Mouse (Mus musculus) lung, postnatal 4 days (tissue): ENCODE measurements around the gene Sv2a.

Source experiments
- DNase-seq, 2 experiments: peaks; one replicate each; pipeline ENCODE4 v3.0.0; 2021

Gene Sv2a

DNA sequence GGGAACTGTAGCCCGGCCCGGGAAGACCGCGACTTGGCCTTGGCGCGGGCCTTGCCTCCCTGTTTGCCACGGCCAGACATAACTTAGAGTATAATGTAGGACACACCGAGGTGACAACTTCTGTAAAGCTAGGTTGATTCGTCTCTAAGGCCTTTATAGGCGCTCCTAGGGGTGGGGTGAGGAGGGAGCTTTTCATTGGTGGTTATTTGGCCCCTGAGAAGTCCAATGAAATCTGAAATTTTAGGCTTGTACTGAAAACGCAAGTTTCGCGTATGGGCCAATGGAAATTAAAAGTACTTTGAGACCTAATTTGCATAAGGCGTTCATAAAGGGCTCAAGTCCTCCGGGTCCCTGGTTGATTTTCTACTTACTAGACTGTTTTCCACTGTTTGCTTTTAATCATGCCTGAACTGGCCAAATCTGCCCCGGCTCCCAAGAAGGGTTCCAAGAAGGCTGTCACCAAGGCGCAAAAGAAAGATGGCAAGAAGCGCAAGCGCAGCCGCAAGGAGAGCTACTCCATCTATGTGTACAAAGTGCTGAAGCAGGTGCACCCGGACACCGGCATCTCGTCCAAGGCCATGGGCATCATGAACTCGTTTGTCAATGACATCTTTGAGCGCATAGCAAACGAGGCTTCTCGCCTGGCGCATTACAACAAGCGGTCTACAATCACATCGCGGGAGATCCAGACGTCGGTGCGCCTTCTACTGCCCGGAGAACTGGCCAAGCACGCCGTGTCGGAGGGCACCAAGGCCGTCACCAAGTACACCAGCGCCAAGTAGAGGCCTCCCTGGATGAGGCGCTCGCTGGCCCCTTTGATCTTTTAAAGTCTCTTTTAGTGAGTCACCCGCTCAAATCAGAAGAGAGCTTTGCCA is 40.1 kb downstream of the Sv2a start, which contains the start of the genes Hist2h2ac and Hist2h2be:
Hist2h2ac (minus strand) TSS at position 116 of the 875 bp plus-strand sequence.
Hist2h2be (plus strand) TSS at position 355 of the 875 bp plus-strand sequence.
- DNase-seq, result peak; percentile 73 to 87

DNA sequence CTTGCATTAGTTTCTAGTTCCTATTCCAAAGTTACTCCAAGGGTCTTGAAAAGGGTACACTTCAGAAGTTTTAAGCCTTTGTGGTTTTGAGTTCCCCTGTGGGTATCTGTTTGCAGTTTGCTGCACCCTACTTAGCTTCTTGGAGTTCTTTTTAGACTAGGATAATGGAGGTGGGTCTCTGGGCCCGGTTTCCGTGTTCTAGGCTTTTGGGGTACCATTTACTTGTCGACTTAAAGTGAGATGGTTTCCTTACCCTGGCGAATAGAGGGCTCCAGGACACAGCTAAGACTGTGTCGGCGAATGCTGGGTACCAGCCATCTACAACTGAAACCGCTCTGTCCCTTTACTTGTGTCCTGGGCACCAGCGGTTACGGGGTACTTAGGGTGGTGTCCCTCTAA is 40.7 kb downstream of the Sv2a start:
- DNase-seq, result no peak

DNA sequence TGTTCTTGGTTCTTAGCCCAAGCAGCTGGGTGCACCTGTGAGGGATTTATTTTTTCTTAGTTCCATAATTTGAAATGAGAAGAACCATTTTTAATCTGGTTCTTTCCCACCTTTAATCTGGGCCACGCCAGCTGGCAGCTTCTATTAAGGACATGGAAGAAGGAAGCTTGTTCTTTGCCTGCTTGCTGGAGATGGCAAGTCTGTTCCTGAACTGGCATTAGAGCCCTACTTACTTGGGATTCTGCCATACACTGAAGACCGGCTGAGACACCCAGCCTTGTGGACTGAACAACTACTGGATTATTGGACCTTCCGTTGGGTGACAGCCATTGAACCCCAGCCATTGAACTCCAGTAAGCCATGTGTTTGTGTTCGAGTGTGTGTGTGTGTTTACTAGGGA is 41.8 kb downstream of the Sv2a start:
- no peak for DNase-seq

GRCm38 (mm10) chr3:96225421-96225820 is 44.5 kb downstream of the Sv2a start:
- no peak for DNase-seq

- no peak for DNase-seq
Observed at GRCm38 (mm10) chr3:96226695-96227648, 46.0 kb downstream of the Sv2a start.

- no peak for DNase-seq
Observed at GRCm38 (mm10) chr3:96228828-96229227, 47.9 kb downstream of the Sv2a start.

DNA sequence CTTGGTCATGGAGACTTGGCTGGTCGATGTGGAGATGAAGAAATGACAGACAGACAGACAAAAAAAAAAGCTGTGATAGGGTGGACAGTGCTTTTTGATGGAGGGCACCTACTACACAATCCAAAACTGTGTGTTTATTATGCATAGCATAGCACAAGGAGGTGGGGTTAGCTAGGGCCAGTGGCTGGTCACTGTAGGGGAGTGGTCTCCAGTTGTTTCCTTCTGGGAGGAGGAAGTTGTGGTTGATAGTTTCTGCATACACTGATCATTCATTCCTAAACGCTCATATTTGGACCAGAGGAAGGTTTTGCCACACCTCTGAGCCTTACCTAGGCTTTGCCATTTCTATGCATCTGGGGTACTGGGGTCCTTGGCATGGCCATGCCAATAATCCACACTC is 49.5 kb downstream of the Sv2a start:
- DNase-seq, result no peak

GRCm38 (mm10) chr3:96230910-96231757 is 50.2 kb downstream of the Sv2a start:
- DNase-seq, result no peak

DNA sequence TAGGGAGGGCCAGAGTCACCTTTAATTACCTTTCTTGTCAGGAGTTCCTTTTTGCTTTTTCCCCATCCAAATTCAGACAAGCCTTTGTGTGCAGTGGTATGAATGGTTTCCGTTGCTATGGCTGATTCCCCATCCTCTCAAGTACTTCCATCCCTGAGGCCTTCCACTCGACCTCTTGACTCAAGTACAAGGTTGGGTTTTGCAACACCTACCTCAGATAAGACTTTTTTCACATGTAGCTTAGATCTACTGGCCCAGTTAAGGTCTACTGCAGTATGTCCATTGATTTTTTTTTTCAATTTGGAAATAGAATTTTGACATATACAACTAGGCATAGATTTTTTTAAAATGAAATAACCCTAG is 50.8 kb downstream of the Sv2a start:
- DNase-seq, result no peak

- DNase-seq, result no peak
Observed at GRCm38 (mm10) chr3:96234914-96235313, 54.0 kb downstream of the Sv2a start.

DNA sequence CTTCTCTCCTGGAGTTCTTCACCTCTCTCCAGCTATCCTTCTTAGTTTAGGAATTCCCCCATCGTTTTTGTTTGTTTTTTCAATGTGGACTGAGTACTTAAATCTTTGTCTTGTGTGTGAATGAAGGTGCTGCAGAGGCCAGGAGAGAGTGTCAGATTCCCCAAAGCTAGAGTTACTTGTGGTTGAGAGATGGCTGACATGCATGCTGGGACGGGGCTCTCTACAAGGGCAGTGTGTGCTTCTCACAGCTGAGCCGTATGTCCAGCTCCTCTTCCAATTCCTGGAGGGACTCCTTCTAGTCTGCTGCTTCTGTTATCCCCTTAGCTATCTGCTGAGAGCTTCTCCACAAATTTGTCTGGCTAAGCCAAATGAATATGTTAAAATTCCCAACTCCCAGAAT is 54.9 kb downstream of the Sv2a start:
- DNase-seq, result no peak

DNA sequence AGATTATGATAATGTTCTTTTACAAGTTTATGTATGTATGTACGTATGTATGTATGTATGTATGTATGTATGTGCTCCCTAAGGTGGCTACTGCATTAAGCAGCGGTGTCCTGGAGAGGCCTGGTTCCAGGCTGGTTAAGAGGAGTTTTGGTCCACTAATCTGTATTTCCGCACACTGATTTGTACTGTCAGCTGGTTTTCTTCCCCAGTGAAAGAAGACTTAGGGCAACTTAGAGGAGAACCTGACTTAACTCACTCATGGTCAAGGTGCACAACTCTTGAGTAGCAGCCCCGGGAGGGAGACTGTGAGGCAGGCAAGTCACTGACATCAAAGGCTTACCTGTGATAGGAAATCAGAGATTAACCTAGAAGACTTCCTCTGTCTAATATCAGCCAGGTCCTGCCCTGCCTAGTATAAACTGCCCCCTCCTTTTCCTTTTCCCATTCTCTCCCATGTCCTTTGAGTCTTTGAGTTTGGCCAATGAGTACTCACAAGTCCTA is 55.9 kb downstream of the Sv2a start:
- DNase-seq, result no peak

GRCm38 (mm10) chr3:96237335-96237903 is 56.5 kb downstream of the Sv2a start:
- DNase-seq, result no peak

DNA sequence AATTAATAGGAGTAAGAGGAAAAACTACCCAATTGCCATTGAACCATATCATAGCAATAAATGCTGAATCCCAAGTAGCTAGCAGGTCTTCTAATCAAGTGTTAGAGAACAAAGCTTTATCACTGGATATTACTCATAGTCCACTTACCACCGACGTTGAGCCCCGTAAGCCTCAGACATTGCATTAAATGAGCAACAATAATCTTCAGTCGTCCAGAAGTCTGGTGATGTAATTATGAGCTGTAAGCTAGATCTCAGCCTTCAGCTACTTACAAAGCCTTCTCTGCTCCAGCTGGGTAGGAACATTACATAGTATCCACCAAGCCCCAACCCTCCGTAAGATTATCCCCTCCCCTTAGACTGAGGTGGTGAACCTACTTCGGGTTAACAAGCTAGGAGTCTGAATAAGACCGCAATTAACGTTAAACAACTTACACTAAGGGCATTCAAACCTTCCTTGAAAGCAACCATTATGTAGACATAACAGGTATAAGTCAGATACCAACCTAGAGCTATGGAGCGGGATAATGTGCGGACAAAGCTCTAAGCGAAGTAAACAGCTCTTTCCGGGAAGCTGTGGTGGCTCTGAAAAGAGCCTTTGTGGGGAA is 57.1 kb downstream of the Sv2a start:
- DNase-seq, result no peak

DNA sequence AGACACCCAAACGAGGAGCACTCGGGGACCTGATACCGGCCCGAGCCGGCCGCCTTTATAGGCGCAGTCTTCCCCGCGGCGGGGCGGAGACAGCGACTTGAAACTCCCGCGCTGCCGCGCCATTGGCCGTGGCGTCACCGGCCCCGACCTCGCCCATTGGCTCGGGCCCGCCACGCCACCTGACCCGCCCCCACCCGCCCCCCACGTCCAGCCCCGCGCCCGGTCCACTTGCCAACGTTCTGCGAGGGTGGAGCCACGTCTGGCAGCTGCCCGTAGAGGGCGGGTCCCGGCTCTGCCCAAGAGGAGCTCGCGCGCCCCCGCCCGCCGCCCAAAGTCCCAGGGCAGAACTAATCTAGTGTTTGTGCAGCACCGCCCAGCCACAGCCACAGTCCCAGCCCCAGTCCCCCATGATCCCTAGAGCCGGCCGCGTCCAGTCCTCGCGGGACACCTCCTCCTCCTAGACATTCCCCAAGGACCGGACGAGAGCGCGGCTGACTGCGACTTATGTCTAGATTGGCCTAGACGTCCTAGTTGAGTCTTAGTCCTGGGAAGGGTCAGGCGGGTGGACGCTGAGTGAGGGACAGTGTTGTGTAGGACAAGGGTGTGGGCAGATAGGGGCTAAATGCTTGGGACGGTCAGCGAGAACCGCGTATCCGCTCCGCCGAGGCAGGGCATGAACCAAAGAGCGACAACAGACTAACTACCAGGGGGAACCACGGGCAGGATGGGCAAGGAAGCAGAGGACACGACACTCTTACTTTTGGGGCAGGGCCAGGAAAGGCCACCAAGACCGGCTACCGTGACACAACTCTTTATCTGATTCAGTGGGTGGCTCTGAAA is 58.2 kb downstream of the Sv2a start, which contains the start of gene Hist2h3c2:
Hist2h3c2 (minus strand) TSS at position 174 of the 840 bp plus-strand sequence.
- peak; percentile 60 to 87 for DNase-seq

DNA sequence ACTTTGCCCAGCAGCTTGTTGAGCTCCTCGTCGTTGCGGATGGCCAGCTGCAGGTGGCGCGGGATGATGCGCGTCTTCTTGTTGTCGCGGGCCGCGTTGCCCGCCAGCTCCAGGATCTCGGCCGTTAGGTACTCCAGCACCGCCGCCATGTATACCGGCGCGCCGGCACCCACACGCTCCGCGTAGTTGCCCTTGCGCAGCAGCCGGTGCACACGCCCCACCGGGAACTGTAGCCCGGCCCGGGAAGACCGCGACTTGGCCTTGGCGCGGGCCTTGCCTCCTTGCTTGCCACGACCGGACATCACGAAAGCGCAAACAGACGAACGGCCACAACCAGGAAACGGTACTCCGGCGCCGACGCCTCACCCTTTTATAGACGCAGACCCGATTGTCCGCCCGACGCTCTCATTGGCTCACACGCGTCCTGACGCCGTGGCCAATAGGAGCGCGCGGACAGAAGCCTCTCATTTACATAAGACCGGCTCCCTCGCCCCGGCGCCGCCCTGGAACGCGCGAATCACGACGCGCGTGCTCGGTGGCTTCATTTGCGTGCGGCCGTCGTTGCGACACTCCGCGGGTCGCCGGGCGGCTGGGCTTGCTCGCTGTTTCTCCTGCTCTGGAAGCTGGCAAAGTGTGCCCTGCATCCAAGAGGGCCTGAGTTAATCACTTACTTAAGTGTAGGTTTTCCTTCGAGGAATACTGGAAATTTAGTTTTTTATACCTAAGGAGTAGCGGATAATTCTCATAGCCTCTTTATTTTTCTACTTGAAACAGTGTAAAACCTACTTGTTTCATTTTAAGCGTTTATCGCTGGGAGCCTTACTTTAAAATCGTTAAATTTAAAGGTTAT is 59.2 kb downstream of the Sv2a start, which contains the start of gene Hist2h2aa2:
Hist2h2aa2 (minus strand) TSS at position 328 of the 850 bp plus-strand sequence.
- DNase-seq, result peak; percentile 97 to 98

DNA sequence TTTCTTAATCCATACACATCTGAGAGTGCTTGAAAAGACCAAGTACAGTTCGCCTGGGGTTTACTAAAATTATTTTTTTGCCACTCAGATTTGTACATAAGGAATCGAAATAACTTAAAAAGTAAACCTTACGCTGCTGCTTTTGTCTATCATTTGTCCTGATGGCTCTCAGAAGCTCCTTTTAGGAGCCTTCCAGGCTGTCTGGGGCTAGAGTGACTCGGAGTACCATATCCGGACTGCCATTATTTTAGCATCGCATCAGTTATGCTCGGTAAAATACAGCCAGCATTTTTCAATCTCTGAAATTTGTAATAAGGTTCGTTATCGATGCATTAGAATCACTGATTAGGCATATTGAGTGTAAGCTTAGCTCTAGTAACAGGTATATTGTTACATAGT is 59.8 kb downstream of the Sv2a start:
- no peak for DNase-seq

DNA sequence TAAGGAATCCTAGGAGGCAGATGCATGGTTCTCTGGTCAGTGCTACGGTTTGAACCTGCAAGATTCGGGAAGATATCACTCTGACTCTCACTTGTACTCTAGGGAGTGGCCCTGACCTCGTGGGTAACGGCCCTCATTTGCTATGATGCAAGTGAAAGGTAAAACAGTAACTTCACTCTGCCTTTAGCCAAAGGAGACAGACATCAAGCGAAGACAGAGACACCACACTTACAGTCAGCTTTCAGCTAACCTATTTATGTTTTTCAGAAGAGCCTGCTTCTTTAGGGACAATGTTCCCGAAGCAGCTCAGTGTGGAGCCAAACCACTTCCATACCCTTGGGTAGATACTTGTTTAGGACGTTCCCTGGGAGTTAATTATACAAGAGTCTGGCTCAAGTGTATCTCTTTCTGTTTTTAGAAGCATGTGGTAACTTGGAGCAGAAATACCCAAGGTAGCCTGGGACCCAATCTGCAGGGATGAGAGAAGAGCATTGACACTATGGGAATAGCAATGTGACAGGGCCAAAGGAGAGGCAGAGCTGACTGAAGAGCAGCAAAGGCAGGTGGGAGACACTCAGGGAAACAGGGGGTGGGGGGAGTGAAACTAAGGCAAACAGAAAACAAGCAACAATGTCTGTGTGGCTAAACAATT is 63.1 kb downstream of the Sv2a start:
- DNase-seq, result no peak
